Mouse (Mus musculus) embryonic fibroblast, embryonic 13.5 days (primary cell): Measurements from ENCODE around the gene Il5.
A peak's percentile ranks its signal among the peaks of the same experiment; 100 is the strongest.

ENCODE experiments used
- CTCF ChIP-seq: IDR thresholded peaks from 2 replicates; pipeline ENCODE4 v1.5.1; 2011; ENCODE audit warnings: mild to moderate bottlenecking, control low read depth, low read length, moderate library complexity, borderline replicate concordance; ENCODE audit not compliant: insufficient read depth
- POLR2A ChIP-seq: IDR thresholded peaks from 2 replicates; pipeline ENCODE4 v1.6.1; 2011; ENCODE audit warnings: low read depth, mild to moderate bottlenecking, control low read depth, low read length, moderate library complexity

DNA sequence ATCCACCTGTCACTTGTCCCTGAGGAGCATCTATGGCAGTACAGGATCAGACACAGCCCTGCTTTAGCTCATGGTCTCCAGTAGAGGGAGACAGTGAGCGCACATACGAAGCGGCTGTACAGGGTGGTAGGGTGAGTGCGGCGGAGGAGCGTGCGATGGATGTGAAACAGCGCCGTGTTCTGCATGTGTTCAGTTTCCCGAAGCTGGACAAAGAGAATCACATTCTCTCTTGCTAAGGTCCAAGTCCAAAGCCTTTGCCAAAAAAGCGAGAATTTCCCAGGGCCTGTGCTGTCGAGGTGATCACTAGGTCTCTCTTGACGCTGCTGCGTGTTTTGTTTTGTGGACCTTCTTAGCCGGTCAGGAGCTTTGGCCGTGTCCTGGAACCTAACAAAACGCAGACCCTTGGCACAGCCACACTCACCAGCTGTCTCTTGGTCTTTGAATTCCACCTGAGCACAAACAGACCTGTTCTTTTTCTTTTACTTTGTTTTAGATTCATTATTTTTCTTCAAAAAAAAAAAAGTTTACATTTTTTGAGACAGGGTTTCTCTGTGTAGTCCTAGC is 15.2 kb downstream of the Il5 start:
- TF ChIP-seq CTCF = peak; percentile 95; the same call in 1 of the 2 replicates
- no peak for TF ChIP-seq POLR2A
